Comparison of ENCODE assay signal across 14 mouse cellular contexts in the genomic region with DNA sequence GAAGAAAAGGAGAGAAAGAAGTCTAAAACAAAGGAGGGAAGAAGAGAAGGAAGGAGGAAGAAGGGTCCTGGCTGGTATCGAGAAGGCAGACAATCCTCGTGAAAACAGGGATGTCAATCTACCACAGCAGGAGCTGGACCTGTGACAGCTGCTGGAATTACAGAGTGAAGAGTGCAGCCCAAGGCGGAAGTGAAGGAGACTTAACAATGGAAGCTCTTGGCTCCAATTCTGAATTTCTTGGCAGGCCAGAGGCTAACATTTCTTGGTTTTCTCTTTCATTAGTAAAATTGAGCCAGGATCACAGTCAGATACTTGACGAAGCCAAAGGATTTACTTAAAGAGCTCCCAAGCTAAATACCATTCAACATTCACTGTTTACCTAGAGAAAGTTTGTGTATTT. TPM values are rescaled to one million over a fixed set of nuclear protein-coding genes. Genes with fewer than 3 reads are reported as not detected.
DNase-seq lines count a peak whose midpoint lies in the region; ATAC-seq and TF ChIP-seq lines count a peak whose summit lies in the region.
"Had no signal": no experiment of that assay in that cellular context is flagged by ENCODE, and none has a peak within 500 bp of the region (broad histone marks: within the 10 kb centered on the region; RNA-seq: fewer than 3 reads in every experiment).

No protein-coding gene starts in this region.

- no peak overlapping the region for H3K4me3 ChIP-seq in forebrain, postnatal 0 days (ENCODE audit: low read depth, low read length)
- no peak overlapping the region for H3K4me3 ChIP-seq in forebrain, embryonic 13.5 days
- no peak overlapping the region for H3K4me3 ChIP-seq in heart, embryonic 15.5 days
- H3K4me3 ChIP-seq in neural tube, embryonic 15.5 days (replicated peaks): no peak overlapping the region
- H3K4me3 ChIP-seq: embryonic facial prominence, embryonic 15.5 days; hindbrain, embryonic 13.5 days had no signal

- H3K9me3 ChIP-seq in forebrain, postnatal 0 days (ENCODE audit: low read length): no peaks in the 10 kb centered on the region
- H3K9me3 ChIP-seq in forebrain, embryonic 13.5 days (replicated peaks): no peaks in the 10 kb centered on the region
- no peaks in the 10 kb centered on the region for H3K9me3 ChIP-seq in heart, embryonic 15.5 days (replicated peaks)
- H3K9me3 ChIP-seq in neural tube, embryonic 15.5 days (replicated peaks): no peaks in the 10 kb centered on the region
- H3K9me3 ChIP-seq: embryonic facial prominence, embryonic 15.5 days; hindbrain, embryonic 13.5 days had no signal

- no peak overlapping the region for H3K27ac ChIP-seq in forebrain, postnatal 0 days (ENCODE audit: low read depth, low read length)
- no peak overlapping the region for H3K27ac ChIP-seq in forebrain, embryonic 13.5 days
- peak overlapping the region; percentile 16; the same call in 1 of the 2 replicates for H3K27ac ChIP-seq in heart, embryonic 15.5 days
- H3K27ac ChIP-seq in neural tube, embryonic 15.5 days (replicated peaks): no peak overlapping the region
- H3K27ac ChIP-seq: hindbrain, embryonic 13.5 days had no signal

- H3K9ac ChIP-seq in forebrain, postnatal 0 days: no peak overlapping the region
- no peak overlapping the region for H3K9ac ChIP-seq in forebrain, embryonic 13.5 days
- H3K9ac ChIP-seq in heart, embryonic 15.5 days: no peak overlapping the region
- no peak overlapping the region for H3K9ac ChIP-seq in neural tube, embryonic 15.5 days (replicated peaks)
- H3K9ac ChIP-seq: embryonic facial prominence, embryonic 15.5 days; hindbrain, embryonic 13.5 days; liver, postnatal 0 days had no signal

- ATAC-seq in forebrain, postnatal 0 days: no peak
- no peak for ATAC-seq in forebrain, embryonic 13.5 days
- no peak for ATAC-seq in heart, embryonic 15.5 days (replicated peaks; ENCODE audit: insufficient number of reproducible peaks, insufficient read depth, low FRiP score, low read depth)
- no peak for ATAC-seq in neural tube, embryonic 15.5 days (ENCODE audit: low FRiP score)
- ATAC-seq: liver, postnatal 0 days had no signal

- H3K27me3 ChIP-seq in forebrain, postnatal 0 days (ENCODE audit: insufficient read depth, low read length): no peaks in the 10 kb centered on the region
- H3K27me3 ChIP-seq in forebrain, embryonic 13.5 days: no peaks in the 10 kb centered on the region
- H3K27me3 ChIP-seq in heart, embryonic 15.5 days: no peaks in the 10 kb centered on the region
- H3K27me3 ChIP-seq in neural tube, embryonic 15.5 days (replicated peaks): no peaks in the 10 kb centered on the region
- H3K27me3 ChIP-seq: embryonic facial prominence, embryonic 15.5 days; hindbrain, embryonic 13.5 days had no signal

- no peaks in the 10 kb centered on the region for H3K4me1 ChIP-seq in forebrain, postnatal 0 days (ENCODE audit: insufficient read depth)
- peaks cover 4% of the 10 kb centered on the region; the same call in 1 of the 2 replicates for H3K4me1 ChIP-seq in forebrain, embryonic 13.5 days
- H3K4me1 ChIP-seq in heart, embryonic 15.5 days (replicated peaks): 0 out of 2 replicates have a peak, but pooled peaks cover 6% of the 10 kb centered on the region
- H3K4me1 ChIP-seq in neural tube, embryonic 15.5 days: no peaks in the 10 kb centered on the region
- H3K4me1 ChIP-seq: embryonic facial prominence, embryonic 15.5 days had no signal

- peaks cover 70% of the 10 kb centered on the region for H3K36me3 ChIP-seq in forebrain, postnatal 0 days (ENCODE audit: insufficient read depth)
- H3K36me3 ChIP-seq in forebrain, embryonic 13.5 days (ENCODE audit: poor library complexity, severe bottlenecking): peaks cover 85% of the 10 kb centered on the region
- H3K36me3 ChIP-seq in heart, embryonic 15.5 days: peaks cover 24% of the 10 kb centered on the region
- peaks cover 77% of the 10 kb centered on the region for H3K36me3 ChIP-seq in neural tube, embryonic 15.5 days

- H3K4me2 ChIP-seq in forebrain, postnatal 0 days (ENCODE audit: low read depth): no peak overlapping the region
- no peak overlapping the region for H3K4me2 ChIP-seq in forebrain, embryonic 13.5 days
- H3K4me2 ChIP-seq in heart, embryonic 15.5 days: no peak overlapping the region
- no peak overlapping the region for H3K4me2 ChIP-seq in neural tube, embryonic 15.5 days
- H3K4me2 ChIP-seq: embryonic facial prominence, embryonic 15.5 days; hindbrain, embryonic 13.5 days had no signal

- 38% methylated on average over 4 of the region's 4 CpGs for WGBS in forebrain, postnatal 0 days
- WGBS in forebrain, embryonic 13.5 days: 77% methylated on average over 4 of the region's 4 CpGs
- 68% methylated on average over 4 of the region's 4 CpGs for WGBS in heart, embryonic 15.5 days
- 72% methylated on average over 4 of the region's 4 CpGs for WGBS in neural tube, embryonic 15.5 days

- no peak for TF ChIP-seq CTCF in forebrain, postnatal 0 days (IDR thresholded peaks at IDR 0.05; ENCODE audit: low read depth)

- peak; percentile 25 for DNase-seq in forebrain, postnatal 0 days
- DNase-seq in kidney, postnatal 4 days: peak; percentile 29 to 34
- no peak for DNase-seq in kidney, adult 8-10 months
- DNase-seq in lung, postnatal 36 days: peak; percentile 63
- DNase-seq in spleen, adult 12 weeks (ENCODE audit: low spot score): no peak
- DNase-seq: adrenal gland, adult 2 months; B cell, adult 2 months; liver, postnatal 0 days; right cerebral cortex, postnatal 4 days had no signal

RNA-seq across cellular contexts. Expression of a gene that starts 31.7 kb away (rescaled TPM):
- 18.3 and 22.7 TPM in 2 replicates for total RNA-seq in forebrain, postnatal 0 days (2014; rRNA removed)
- polyA plus RNA-seq in forebrain, postnatal 0 days (2015; fragmentation: Nextera tagmentation; extraction: Ambion mirVana): 2.7 and 4.5 TPM in 2 replicates
- 8.5 and 10.5 TPM in 2 replicates for polyA plus RNA-seq in forebrain, embryonic 13.5 days (2015; fragmentation: Nextera tagmentation; extraction: Ambion mirVana)
- polyA plus RNA-seq in heart, embryonic 15.5 days (2015; fragmentation: Nextera tagmentation; extraction: Ambion mirVana): 4.7 and 5.8 TPM in 2 replicates
- polyA plus RNA-seq in neural tube, embryonic 15.5 days (2015; fragmentation: Nextera tagmentation; extraction: Ambion mirVana): 5.8 and 6.6 TPM in 2 replicates

RNA-seq across cellular contexts. Expression of a gene that starts 58.1 kb away (rescaled TPM):
- total RNA-seq in forebrain, postnatal 0 days (2014; rRNA removed): 18.6 and 23.2 TPM in 2 replicates
- 9.1 and 9.7 TPM in 2 replicates for polyA plus RNA-seq in forebrain, postnatal 0 days (2015; fragmentation: Nextera tagmentation; extraction: Ambion mirVana)
- polyA plus RNA-seq in forebrain, embryonic 13.5 days (2015; fragmentation: Nextera tagmentation; extraction: Ambion mirVana): 12.4 and 12.5 TPM in 2 replicates
- polyA plus RNA-seq in heart, embryonic 15.5 days (2015; fragmentation: Nextera tagmentation; extraction: Ambion mirVana): 9.4 and 10.2 TPM in 2 replicates
- 11.1 and 12.3 TPM in 2 replicates for polyA plus RNA-seq in neural tube, embryonic 15.5 days (2015; fragmentation: Nextera tagmentation; extraction: Ambion mirVana)

Comparison
In these comparisons a context has a peak if more than half of its experiments do, and no peak if none do; other contexts are left out.
1. DNase-seq: peak in forebrain, postnatal 0 days (single experiment), kidney, postnatal 4 days (2 of 2) and lung, postnatal 36 days (single experiment); none in kidney, adult 8-10 months (0 of 2) and spleen, adult 12 weeks (single experiment).